Mouse (Mus musculus) embryonic facial prominence, embryonic 15.5 days (tissue): ENCODE measurements around the gene Edem1. TPM values are rescaled to one million over a fixed set of nuclear protein-coding genes. Genes with fewer than 3 reads are reported as not detected.

Source experiments
- ATAC-seq: fragments of 200-750 bp; cut with Nextera tagmentation; 2 replicates; pipeline ENCODE4 v1.8.0; 2017; ENCODE audit warnings: low read depth, moderate TSS enrichment; ENCODE audit not compliant: insufficient number of reproducible peaks, low FRiP score, low TSS enrichment
- H3K27ac ChIP-seq: fragments of 300-500 bp; sonication (generic); replicated peaks from 2 replicates; pipeline ENCODE4 v1.5.1; 2015; ENCODE audit warnings: mild to moderate bottlenecking, inconsistent platforms
- H3K27me3 ChIP-seq: fragments of 300-500 bp; sonication (generic); 2 replicates; pipeline ENCODE4 v1.6.1; 2015; ENCODE audit warnings: inconsistent platforms
- H3K36me3 ChIP-seq: fragments of 300-500 bp; sonication (generic); 2 replicates; pipeline ENCODE4 v1.6.1; 2015; ENCODE audit warnings: mild to moderate bottlenecking, inconsistent platforms
- H3K4me1 ChIP-seq: fragments of 300-500 bp; sonication (generic); 2 replicates; pipeline ENCODE4 v1.6.1; 2015; ENCODE audit warnings: inconsistent platforms
- H3K4me2 ChIP-seq: fragments of 300-500 bp; sonication (generic); replicated peaks from 2 replicates; pipeline ENCODE4 v1.6.1; 2015; ENCODE audit warnings: mild to moderate bottlenecking, inconsistent platforms
- H3K4me3 ChIP-seq: fragments of 300-500 bp; sonication (generic); replicated peaks from 2 replicates; pipeline ENCODE4 v1.5.1; 2015; ENCODE audit warnings: mild to moderate bottlenecking, inconsistent platforms
- H3K9ac ChIP-seq: fragments of 300-500 bp; sonication (generic); 2 replicates; pipeline ENCODE4 v1.6.1; 2015; ENCODE audit warnings: inconsistent platforms
- H3K9me3 ChIP-seq: fragments of 300-500 bp; sonication (generic); replicated peaks from 2 replicates; pipeline ENCODE4 v1.6.1; 2016; ENCODE audit warnings: inconsistent platforms
- WGBS: fragments of 180-500 bp; shearing (Covaris S2); methylation state at CpG from one replicate; pipeline ENCODE4 v1.1.7; 2015; 5-methylcytosine and 5-hydroxymethylcytosine counted together
- polyA plus RNA-seq: library from polyadenylated mRNA; unstranded; fragments of >200 nt; fragmentation: Nextera tagmentation; extraction: Ambion mirVana; gene quantifications from 2 replicates; pipeline ENCODE4 v1.2.1, GENCODE M21; 2015

The Edem1 gene
- 20.8 and 22.0 TPM in 2 replicates for polyA plus RNA-seq

- Histone ChIP-seq H3K9me3 (no peaks in the 10 kb centered on the region), H3K4me3 (peak within 1 kb of the TSS; percentile 89), H3K27ac (peak within 1 kb of the TSS; percentile 89), H3K9ac (peak within 1 kb of the TSS; percentile 86), H3K36me3 (peaks cover 4% of the 10 kb centered on the region; the same call in 1 of the 2 replicates), H3K27me3 (no peaks in the 10 kb centered on the region), H3K4me1 (peaks cover 16% of the 10 kb centered on the region), H3K4me2 (peak within 1 kb of the TSS; percentile 82)
- WGBS, result under 1% methylated on average over 67 of the region's 67 CpGs
- peak; percentile 99 for ATAC-seq
Observed at GRCm38 (mm10) chr6:108828234-108828868, at the start of gene Edem1. Gene Edem1, plus strand, starts transcription at chr6:108828641.

GRCm38 (mm10) chr6:108781865-108782264 lies 46.6 kb upstream of the Edem1 start:
- Histone ChIP-seq H3K4me1 (peaks cover 24% of the 10 kb centered on the region), H3K27me3 (no peaks in the 10 kb centered on the region), H3K27ac (no peak overlapping the region), H3K4me2 (no peak overlapping the region), H3K36me3 (no peaks in the 10 kb centered on the region), H3K9me3 (no peaks in the 10 kb centered on the region), H3K9ac (no peak overlapping the region), H3K4me3 (no peak overlapping the region)
- ATAC-seq, result no peak
- 61% methylated on average over 6 of the region's 6 CpGs for WGBS

- H3K4me2 ChIP-seq, result peak within 1 kb of the TSS; percentile 76
- WGBS, result 10% methylated on average over 36 of the region's 36 CpGs
- ATAC-seq, result peak; percentile 94
Observed at GRCm38 (mm10) chr6:108782526-108783183, 45.8 kb upstream of the Edem1 start, which contains the start of gene Arl8b. Gene Arl8b, plus strand, starts transcription at chr6:108783099.

GRCm38 (mm10) chr6:108783184-108783881 lies 45.1 kb upstream of the Edem1 start:
- under 1% methylated on average over 56 of the region's 57 CpGs for WGBS
- Histone ChIP-seq H3K4me2 (peak overlapping the region; percentile 76), H3K4me1 (peaks cover 27% of the 10 kb centered on the region), H3K9ac (peak overlapping the region; percentile 94), H3K4me3 (peak overlapping the region; percentile 100), H3K27ac (peak overlapping the region; percentile 82), H3K36me3 (no peaks in the 10 kb centered on the region), H3K27me3 (no peaks in the 10 kb centered on the region), H3K9me3 (no peaks in the 10 kb centered on the region)
- peak; percentile 65 for ATAC-seq

More at GRCm38 (mm10) chr6:108782526-108783183, 45.8 kb upstream of the Edem1 start, which contains the start of gene Arl8b:
- Histone ChIP-seq H3K9ac (peak within 1 kb of the TSS; percentile 94), H3K4me1 (peaks cover 27% of the 10 kb centered on the region), H3K9me3 (no peaks in the 10 kb centered on the region), H3K27ac (peak within 1 kb of the TSS; percentile 82), H3K4me3 (peak within 1 kb of the TSS; percentile 100), H3K36me3 (no peaks in the 10 kb centered on the region), H3K27me3 (no peaks in the 10 kb centered on the region)

DNA sequence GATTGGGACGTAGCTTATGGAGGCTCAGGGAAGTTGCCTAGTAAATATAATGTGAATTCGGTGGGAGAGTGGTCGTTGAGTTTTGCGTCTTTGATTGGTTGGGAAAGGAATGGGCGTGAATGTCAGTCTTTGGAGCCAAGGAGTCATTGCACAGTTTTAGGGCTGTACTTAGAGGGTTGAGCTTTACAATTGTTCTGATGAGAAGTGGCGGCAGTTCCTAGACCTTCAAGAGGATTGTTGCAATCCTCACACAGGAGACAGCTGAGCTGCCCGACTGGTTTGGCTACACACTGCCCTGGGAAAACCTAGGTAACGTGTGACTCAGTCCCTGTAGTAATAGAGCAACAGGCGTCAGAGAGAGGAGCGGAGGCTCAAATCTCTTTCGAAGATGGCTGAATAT lies 44.4 kb upstream of the Edem1 start:
- H3K27ac ChIP-seq, result peak overlapping the region; percentile 82

DNA sequence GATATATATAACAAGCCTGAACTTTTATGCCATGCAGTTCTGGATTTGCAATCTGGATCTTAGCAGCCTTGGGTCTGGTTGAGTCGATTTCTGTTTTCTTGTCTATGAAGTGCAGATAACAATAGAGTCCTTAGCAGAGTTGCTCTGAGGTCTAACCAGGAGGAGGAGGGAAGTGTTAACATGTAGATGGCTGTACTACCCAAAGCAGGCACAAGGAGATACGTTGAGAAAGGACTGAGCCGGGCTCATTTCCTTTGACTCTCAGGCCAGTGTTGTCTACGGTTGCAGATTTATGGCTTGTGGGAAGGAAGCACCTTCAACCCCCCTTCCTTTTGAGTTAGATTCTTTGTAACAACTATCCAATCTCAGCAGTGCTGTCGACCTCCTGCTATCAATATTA lies 43.6 kb upstream of the Edem1 start:
- Histone ChIP-seq H3K4me1 (peaks cover 27% of the 10 kb centered on the region), H3K27me3 (no peaks in the 10 kb centered on the region), H3K36me3 (no peaks in the 10 kb centered on the region), H3K9me3 (no peaks in the 10 kb centered on the region), H3K4me3 (peak overlapping the region; percentile 100), H3K4me2 (peak overlapping the region; percentile 76), H3K27ac (no peak overlapping the region), H3K9ac (no peak overlapping the region)
- ATAC-seq, result no peak
- 64% methylated on average over 5 of the region's 5 CpGs for WGBS

More for the DNA sequence above, 44.4 kb upstream of the Edem1 start:
- H3K36me3 ChIP-seq, result no peaks in the 10 kb centered on the region
- H3K4me3 ChIP-seq, result peak overlapping the region; percentile 100
- WGBS, result 23% methylated on average over 11 of the region's 11 CpGs
- H3K9me3 ChIP-seq, result no peaks in the 10 kb centered on the region
- ATAC-seq, result no peak
- no peaks in the 10 kb centered on the region for H3K27me3 ChIP-seq
- H3K9ac ChIP-seq, result peak overlapping the region; percentile 94
- H3K4me1 ChIP-seq, result peaks cover 27% of the 10 kb centered on the region
- peak overlapping the region; percentile 76 for H3K4me2 ChIP-seq

- Histone ChIP-seq H3K36me3 (peaks cover 2% of the 10 kb centered on the region; the same call in 1 of the 2 replicates), H3K4me2 (no peak overlapping the region), H3K27me3 (no peaks in the 10 kb centered on the region), H3K9ac (no peak overlapping the region), H3K27ac (no peak overlapping the region), H3K4me1 (peaks cover 27% of the 10 kb centered on the region), H3K9me3 (no peaks in the 10 kb centered on the region), H3K4me3 (no peak overlapping the region)
- ATAC-seq, result no peak
- WGBS, result 83% methylated on average over 3 of the region's 3 CpGs
Observed at GRCm38 (mm10) chr6:108785551-108785950, 42.9 kb upstream of the Edem1 start.

DNA sequence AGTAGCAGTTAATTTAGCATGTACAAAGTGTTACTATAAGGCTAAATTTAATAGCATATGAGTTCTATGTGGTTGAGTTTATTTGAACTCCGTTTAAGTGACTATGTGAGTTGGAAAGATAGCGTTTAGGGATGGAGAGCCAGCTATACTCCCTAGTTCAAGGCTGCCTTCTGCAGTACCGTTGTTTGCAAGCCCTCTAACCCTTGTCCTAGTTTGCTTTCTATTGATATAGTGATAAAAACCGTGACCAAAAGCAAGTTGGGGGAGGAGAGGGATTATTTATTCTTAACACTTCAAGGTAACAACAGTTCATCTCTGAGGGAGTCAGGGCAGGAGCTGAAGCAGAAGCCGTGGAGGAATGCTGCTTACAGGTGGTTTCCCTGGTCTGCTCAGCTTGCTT lies 36.9 kb upstream of the Edem1 start:
- peaks cover 14% of the 10 kb centered on the region for H3K4me1 ChIP-seq
- no peaks in the 10 kb centered on the region for H3K9me3 ChIP-seq
- H3K9ac ChIP-seq, result no peak overlapping the region
- H3K4me2 ChIP-seq, result no peak overlapping the region
- H3K36me3 ChIP-seq, result peaks cover 5% of the 10 kb centered on the region; the same call in 1 of the 2 replicates
- no peak for ATAC-seq
- no peak overlapping the region for H3K4me3 ChIP-seq
- no peaks in the 10 kb centered on the region for H3K27me3 ChIP-seq
- no peak overlapping the region for H3K27ac ChIP-seq
- 76% methylated on average over 5 of the region's 5 CpGs for WGBS

GRCm38 (mm10) chr6:108795912-108796311 lies 32.5 kb upstream of the Edem1 start:
- Histone ChIP-seq H3K4me3 (no peak overlapping the region), H3K9ac (no peak overlapping the region), H3K4me1 (peaks cover 7% of the 10 kb centered on the region; the same call in 1 of the 2 replicates), H3K27ac (no peak overlapping the region), H3K27me3 (no peaks in the 10 kb centered on the region), H3K9me3 (no peaks in the 10 kb centered on the region), H3K4me2 (no peak overlapping the region), H3K36me3 (no peaks in the 10 kb centered on the region)
- no peak; the same call in 1 of the 2 replicates for ATAC-seq
- 40% methylated on average over 1 of the region's 1 CpGs for WGBS

GRCm38 (mm10) chr6:108796706-108797105 lies 31.7 kb upstream of the Edem1 start:
- Histone ChIP-seq H3K4me3 (no peak overlapping the region), H3K27ac (no peak overlapping the region), H3K4me1 (peaks cover 7% of the 10 kb centered on the region; the same call in 1 of the 2 replicates), H3K4me2 (no peak overlapping the region), H3K9me3 (no peaks in the 10 kb centered on the region), H3K9ac (no peak overlapping the region), H3K27me3 (no peaks in the 10 kb centered on the region), H3K36me3 (no peaks in the 10 kb centered on the region)
- whole genome bisulfite sequencing, result 70% methylated on average over 2 of the region's 2 CpGs
- ATAC-seq, result no peak

- Histone ChIP-seq H3K27ac (no peak overlapping the region), H3K9ac (no peak overlapping the region), H3K4me3 (no peak overlapping the region), H3K27me3 (no peaks in the 10 kb centered on the region), H3K9me3 (no peaks in the 10 kb centered on the region), H3K4me2 (no peak overlapping the region), H3K4me1 (peaks cover 13% of the 10 kb centered on the region; the same call in 1 of the 2 replicates), H3K36me3 (no peaks in the 10 kb centered on the region)
- WGBS, result 51% methylated on average over 1 of the region's 1 CpGs
- no peak for ATAC-seq
Observed at GRCm38 (mm10) chr6:108805194-108805593, 23.2 kb upstream of the Edem1 start.
